Mouse (Mus musculus) lung, adult 2 months (tissue): ENCODE measurements at regions not wholly inside any gene's neighbourhood (a gene's known extent, or its start where the extent isn't known, plus 50 kb on each side); places are given as distances from the start of the nearest gene placed in this dataset.
A peak's percentile ranks its signal among the peaks of the same experiment; 100 is the strongest.

Source experiments
- DNase-seq: peaks from one replicate; pipeline ENCODE4 v3.0.0; 2022
- H3K4me1 ChIP-seq: fragments of 200-500 bp; 2 replicates; pipeline ENCODE4 v1.6.1; 2011; ENCODE audit warnings: low read length; ENCODE audit not compliant: control insufficient read depth, insufficient read depth
- H3K4me3 ChIP-seq: fragments of 200-500 bp; replicated peaks from 2 replicates; pipeline ENCODE3; 2011; ENCODE audit warnings: low read depth, mild to moderate bottlenecking, control low read depth, low read length; ENCODE audit errors: extremely low read depth
- CTCF ChIP-seq: fragments of 200-500 bp; IDR thresholded peaks from 2 replicates; pipeline ENCODE4 v1.5.1; 2011; ENCODE audit warnings: mild to moderate bottlenecking, low read length, control low read depth; ENCODE audit not compliant: insufficient read depth
- POLR2A ChIP-seq: fragments of 200-500 bp; IDR thresholded peaks from 2 replicates; pipeline ENCODE4 v1.6.1; 2011; ENCODE audit warnings: low read depth, mild to moderate bottlenecking, control low read depth, low read length, borderline replicate concordance; ENCODE audit errors: extremely low read depth
- WGBS: fragments of 180-500 bp; shearing (Covaris S2); methylation state at CpG from one replicate; pipeline ENCODE4 v1.1.7; 2018; 5-methylcytosine and 5-hydroxymethylcytosine counted together

DNA sequence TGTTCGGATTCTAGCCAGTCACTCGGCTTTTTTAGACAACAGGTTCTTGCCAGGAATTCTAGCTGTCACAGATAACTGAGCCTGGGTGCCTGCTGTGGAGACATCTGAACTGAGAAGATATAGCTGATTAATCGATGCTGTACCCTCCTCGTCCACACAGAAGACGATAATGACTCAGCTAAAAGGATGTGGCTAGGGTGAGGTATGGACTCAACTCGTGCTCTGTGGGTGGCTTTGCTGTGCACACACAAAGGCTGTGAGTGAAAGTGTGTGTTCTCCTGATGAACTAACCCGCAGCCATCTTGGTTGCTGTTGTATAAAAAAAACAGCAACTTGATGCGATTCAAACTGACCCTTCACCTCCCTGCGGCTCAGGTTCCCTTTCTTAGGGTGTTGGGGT is 158.8 kb upstream of the Igsf21 start:
- WGBS, result 63% methylated on average over 9 of the region's 9 CpGs
- no peak for DNase-seq
- TF ChIP-seq POLR2A, result no peak
- Histone ChIP-seq H3K4me1 (no peaks in the 10 kb centered on the region), H3K4me3 (no peak overlapping the region)

DNA sequence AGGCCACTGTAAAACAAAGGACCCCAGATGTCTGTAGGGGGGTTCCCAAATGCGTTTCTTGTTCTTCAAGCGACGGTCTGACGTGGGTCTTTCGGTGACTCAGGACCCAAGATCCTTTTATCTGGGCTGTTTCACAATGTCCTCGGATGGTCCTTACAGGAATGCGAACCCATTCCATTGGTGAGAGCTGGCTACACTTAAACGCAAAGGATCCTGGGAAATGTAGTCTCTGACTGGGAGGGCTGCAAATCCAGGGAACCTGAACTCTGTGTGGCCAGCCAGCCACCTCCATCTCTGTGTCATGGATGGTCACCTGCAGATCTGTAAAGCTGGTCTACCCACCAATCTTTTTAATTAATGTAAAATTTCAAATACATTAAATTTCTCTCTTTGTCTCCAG is 156.5 kb upstream of the Igsf21 start:
- DNase-seq, result no peak
- no peak for TF ChIP-seq CTCF
- TF ChIP-seq POLR2A, result no peak
- H3K4me3 ChIP-seq, result no peak overlapping the region
- 52% methylated on average over 8 of the region's 8 CpGs for WGBS
- no peaks in the 10 kb centered on the region for H3K4me1 ChIP-seq

DNA sequence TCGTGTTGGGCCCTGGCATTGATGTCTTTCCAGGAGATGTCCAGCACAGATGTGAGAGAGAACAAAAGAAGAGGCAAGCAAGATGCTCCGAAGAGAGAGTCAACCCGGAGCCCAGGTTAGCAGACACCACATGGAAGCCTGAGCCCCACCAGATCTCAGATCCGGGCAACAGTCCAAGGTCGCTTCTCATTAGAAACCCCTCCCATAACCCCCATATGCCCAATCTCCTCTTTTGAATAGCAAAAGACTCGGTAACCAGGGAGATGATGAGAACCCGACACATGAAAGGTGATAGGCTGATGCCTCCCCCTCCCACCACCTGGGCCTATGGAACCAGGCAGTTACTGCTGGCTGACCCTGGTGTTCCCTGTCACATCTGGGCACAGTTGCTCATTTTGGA is 155.7 kb upstream of the Igsf21 start:
- TF ChIP-seq POLR2A (no peak), CTCF (no peak)
- Histone ChIP-seq H3K4me3 (no peak overlapping the region), H3K4me1 (no peaks in the 10 kb centered on the region)
- 67% methylated on average over 7 of the region's 7 CpGs for WGBS
- no peak for DNase-seq

DNA sequence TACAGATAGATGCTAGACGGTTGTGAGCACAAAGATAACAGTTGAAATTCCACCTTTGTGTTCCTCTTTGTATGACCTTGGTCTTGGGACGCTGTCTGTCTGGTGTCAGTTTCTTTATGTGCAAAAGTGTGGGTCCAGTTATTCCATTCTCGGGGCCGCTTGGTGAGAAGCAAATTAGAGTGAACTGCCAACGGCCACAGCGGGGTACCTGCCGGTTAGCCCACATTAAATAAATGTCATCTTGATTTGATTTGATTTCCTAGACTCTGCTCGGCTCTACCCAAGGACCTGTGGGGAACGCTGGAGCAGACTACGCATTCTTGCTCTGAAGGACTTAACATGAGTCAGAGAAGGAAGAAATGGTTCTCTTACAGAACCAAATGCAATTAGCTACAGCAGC is 155.0 kb upstream of the Igsf21 start:
- DNase-seq, result no peak
- WGBS, result 84% methylated on average over 10 of the region's 10 CpGs
- Histone ChIP-seq H3K4me3 (no peak overlapping the region), H3K4me1 (no peaks in the 10 kb centered on the region)
- TF ChIP-seq POLR2A (no peak), CTCF (no peak)

DNA sequence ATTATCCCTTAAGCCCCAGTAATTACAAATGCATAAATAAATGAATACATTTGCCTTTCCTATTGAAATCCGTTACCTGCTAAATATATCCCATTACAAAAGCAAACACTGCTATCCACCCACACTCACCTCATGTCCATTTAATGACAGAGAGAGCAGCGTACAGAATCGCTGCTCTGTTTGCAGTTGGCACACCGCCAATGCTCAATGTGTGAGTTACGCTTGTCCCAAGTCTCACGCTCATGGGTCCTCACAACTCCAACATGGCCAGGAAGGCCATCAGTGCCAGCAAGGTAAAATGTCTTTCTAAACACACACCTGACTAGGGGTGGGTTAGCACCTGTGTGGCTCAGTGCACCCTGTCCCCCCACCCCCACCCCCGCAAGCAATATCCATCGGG is 150.0 kb upstream of the Igsf21 start:
- Histone ChIP-seq H3K4me1 (no peaks in the 10 kb centered on the region), H3K4me3 (no peak overlapping the region)
- no peak for DNase-seq
- 42% methylated on average over 8 of the region's 8 CpGs for WGBS
- TF ChIP-seq POLR2A (no peak), CTCF (no peak)

DNA sequence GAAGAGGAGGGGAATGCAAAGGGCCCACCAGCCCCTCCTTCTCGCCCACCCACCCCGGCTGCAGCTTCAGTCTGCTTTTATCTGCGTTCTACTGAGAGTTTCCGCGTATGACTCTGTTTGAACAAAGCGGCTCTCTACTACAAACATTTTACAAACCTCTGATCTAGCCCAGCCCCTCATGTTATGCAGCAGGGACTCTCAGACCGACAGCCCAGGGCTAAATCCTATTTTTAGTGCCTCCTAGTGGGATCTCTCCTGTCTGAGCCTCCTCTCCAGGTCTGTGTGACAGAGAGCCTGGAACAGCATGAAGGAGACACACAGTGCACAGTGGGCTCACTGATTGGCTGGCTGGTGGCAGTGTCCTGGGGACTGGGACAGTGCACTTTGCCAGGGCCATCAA is 145.7 kb upstream of the Igsf21 start:
- no peaks in the 10 kb centered on the region for H3K4me1 ChIP-seq
- DNase-seq, result no peak
- TF ChIP-seq CTCF, result no peak
- no peak overlapping the region for H3K4me3 ChIP-seq
- 16% methylated on average over 7 of the region's 7 CpGs for WGBS

DNA sequence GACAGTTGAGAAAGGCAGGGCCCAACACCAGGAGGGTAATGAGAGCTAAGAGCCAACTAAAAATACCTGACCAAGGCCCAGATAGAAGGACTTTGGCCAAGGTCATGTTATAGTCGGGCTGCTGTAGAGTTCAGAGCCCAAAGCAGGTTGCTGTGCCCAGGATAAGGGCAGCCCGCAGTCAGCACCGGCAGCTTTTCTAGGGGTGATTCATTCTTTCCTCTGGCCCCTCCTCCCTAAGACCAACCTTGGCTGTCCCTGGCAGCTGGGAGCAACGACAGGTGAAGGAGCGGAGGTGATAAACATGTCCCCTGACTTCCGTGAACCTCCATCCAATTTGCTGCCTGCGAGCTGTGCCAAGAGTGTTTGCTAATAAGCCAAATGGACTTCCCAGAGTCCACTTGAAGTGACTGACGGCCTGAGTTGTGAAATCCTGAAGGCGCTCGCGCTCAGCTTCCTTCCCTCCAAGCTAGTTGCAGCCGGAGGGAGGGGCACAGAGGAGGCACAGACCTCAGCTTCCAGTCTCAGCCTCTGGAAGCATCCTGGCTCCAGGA is 144.2 kb upstream of the Igsf21 start:
- TF ChIP-seq POLR2A (no peak), CTCF (no peak)
- WGBS, result 29% methylated on average over 12 of the region's 12 CpGs
- DNase-seq, result peak; percentile 27
- no peak overlapping the region for H3K4me3 ChIP-seq
- H3K4me1 ChIP-seq, result no peaks in the 10 kb centered on the region

DNA sequence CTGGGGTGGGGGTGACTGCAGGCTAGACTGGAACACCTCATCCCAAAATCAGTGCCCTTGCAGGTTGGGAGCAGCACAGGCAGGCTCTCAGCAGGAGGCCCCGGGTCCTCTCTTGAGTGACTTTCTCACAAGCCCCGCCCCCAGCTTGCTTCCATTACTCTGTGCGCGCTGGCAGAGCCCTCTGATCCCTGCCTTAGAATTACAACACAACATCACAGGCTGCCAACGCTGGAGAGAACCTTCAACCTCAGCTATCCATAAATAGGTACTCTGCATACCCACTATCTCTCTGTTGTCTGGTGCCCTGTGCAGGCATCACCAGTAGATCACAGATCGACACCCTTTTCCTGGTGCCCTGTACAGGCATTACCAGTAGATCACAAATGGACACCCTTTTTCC is 139.1 kb upstream of the Igsf21 start:
- DNase-seq, result no peak
- TF ChIP-seq CTCF, result no peak
- no peak for TF ChIP-seq POLR2A
- 44% methylated on average over 6 of the region's 6 CpGs for WGBS
- Histone ChIP-seq H3K4me3 (no peak overlapping the region), H3K4me1 (no peaks in the 10 kb centered on the region)

DNA sequence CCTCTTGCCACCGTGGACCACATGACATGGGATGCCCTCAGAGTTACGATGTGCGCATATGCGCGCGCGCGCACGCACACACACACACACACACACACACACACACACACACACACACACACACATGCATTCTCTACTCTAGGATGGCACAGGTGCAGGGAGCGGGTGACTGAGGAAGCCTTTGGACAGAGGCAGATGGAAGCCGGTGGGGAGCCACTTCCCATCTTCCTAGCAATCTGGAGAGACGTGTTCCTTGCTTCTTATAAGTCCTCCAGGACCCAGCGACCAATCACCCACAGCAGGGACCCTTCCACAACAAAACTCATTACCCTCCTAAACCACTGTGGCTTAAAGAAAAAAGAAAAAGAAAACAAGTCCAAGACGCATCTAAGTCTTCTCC is 138.6 kb upstream of the Igsf21 start:
- H3K4me3 ChIP-seq, result no peak overlapping the region
- no peak for DNase-seq
- 90% methylated on average over 14 of the region's 14 CpGs for WGBS
- H3K4me1 ChIP-seq, result no peaks in the 10 kb centered on the region
- TF ChIP-seq POLR2A, result no peak
- no peak for TF ChIP-seq CTCF

DNA sequence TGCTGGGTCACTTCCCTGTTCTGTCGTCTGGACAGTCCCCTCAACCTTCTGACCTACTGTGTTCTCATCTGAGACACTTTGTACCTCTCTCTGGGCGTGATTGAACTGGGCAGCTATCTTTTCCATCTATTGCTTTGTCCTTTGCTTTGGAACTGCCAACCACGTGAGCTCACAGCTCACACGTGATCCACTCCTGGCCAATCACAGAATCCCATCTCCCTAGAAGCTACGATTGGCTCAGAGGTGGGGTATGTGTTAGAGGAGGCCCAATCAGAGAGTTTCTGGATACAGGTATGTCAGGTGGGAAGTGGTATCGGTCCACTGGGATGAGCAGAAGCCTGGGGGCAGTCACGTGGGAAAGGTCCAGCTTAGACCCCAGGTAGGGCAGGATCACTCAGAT is 137.0 kb upstream of the Igsf21 start:
- no peak for DNase-seq
- 68% methylated on average over 7 of the region's 7 CpGs for WGBS
- TF ChIP-seq CTCF (no peak), POLR2A (no peak)

DNA sequence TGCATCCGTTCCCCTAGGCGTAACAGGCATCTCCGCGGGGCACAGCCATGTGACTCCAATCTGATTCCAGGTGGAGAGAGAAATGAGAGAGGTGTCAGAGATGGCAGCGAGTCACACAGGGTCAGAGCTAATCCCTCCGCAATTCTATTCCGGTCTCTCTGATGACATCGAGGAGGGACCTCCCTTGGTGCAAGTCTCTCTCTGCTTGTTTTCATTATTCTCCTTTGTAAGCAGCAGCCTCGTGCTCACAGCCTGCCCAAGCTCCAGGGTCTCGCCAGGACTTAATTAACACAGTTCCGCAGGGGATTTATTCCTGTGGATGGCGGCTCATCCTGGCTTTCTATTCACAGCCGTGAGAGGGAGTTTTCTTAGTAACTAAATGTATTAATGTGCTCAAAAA is 134.1 kb upstream of the Igsf21 start:
- WGBS, result 20% methylated on average over 13 of the region's 13 CpGs
- TF ChIP-seq POLR2A (no peak), CTCF (no peak)

More for the DNA sequence above, 137.0 kb upstream of the Igsf21 start:
- Histone ChIP-seq H3K4me1 (no peaks in the 10 kb centered on the region), H3K4me3 (no peak overlapping the region)

DNA sequence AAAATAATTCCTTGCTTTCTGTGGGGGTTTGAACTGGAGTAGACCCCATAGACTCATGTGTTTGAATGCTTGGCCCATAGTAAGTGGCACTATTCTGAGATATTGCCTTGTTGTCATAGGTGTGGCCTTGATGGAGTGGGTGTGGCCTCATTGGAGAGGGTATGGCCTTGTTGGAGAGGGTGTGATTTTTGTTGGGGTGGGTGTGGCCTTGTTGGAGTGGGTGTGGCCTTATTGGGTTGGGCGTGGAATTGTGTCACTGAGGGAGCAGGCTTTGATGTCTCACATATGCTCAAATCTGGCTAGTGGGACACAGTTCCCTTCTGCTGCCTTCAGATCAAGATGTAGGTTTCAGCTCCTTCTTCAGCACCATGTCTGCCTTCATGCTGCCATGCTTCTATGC is 131.4 kb upstream of the Igsf21 start:
- H3K4me1 ChIP-seq, result no peaks in the 10 kb centered on the region
- 73% methylated on average over 1 of the region's 1 CpGs for WGBS
- H3K4me3 ChIP-seq, result no peak overlapping the region
- TF ChIP-seq CTCF, result no peak
- no peak for TF ChIP-seq POLR2A
- DNase-seq, result no peak

More for the DNA sequence above, 134.1 kb upstream of the Igsf21 start:
- Histone ChIP-seq H3K4me1 (no peaks in the 10 kb centered on the region), H3K4me3 (no peak overlapping the region)
- no peak for DNase-seq
